Mouse (Mus musculus) cerebellum, adult 9-11 months (tissue): ENCODE data around the gene Lcp1.
"Not testable (repeated sequence)": the region's sequence is repeated elsewhere in the genome, so short reads cannot be mapped to it uniquely, and the experiment has no call there.

ENCODE experiments used
- DNase-seq: peaks from one replicate; pipeline ENCODE4 v3.0.0; 2022

The Lcp1 gene

DNA sequence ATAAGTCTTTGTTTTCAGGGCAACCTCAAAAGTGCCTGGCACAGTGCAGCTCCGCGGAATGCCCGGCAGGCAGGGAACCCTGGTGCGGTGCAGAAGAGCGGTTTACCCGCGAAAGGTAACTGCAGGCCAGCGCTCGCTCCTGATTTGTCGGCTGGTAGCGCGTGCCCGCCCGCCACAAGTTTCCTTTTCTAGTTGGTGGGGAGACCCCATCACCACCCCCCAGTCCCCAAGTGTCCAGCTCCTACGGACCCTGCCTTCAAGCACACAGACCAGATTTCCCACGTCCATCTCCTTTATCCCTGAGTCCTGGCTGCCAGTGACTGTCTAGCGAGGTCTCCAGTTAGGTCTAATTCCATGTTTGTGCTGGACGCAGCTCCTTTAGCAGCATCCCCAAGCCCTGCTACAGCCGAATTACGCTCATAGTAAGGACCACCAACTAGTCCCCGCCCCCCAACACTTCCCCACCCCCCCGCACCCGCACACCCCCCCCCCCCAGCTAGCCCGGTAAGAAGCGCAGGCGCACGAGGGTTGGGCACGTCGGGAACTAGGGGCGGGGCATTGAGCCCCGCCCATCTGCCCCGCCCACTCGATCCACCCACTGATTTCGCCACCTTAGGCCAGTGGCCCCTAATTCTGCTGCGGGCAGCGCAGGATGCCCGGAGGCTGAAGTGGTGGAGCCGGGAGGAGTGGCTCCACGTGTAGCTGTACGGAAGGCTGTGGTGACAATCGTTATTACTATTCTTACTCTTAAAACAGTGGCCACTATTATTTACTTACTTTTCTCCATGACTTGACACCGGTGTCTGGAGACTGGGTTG, at the start of gene Lcp1, which contains the start of gene Lrrc63:
Gene Lcp1 (plus strand): TSS at position 601 of the 818 bp plus-strand sequence.
Gene Lrrc63 (minus strand): TSS at position 381 of the 818 bp plus-strand sequence.
- DNase-seq, result peak; percentile 66

DNA sequence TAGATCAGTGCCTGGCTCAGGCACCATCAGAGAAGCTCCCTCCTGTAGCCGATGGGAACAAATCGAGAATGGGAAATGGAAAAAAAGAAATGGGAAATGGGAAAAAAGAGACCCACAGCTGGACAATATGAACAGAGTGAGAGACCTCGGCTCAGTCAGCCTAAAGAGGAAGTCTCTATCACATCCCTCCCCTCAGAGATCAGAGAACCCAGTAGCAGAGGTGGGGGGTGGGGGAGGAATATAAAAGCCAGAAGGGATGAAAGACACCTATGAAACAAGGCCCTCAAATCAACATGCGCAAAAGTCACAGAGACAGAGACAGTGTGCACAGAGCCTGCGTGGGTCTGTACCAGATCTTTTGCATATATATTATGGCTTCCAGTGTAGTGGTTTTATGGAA, 27.9 kb upstream of the Lcp1 start:
- no peak for DNase-seq

DNA sequence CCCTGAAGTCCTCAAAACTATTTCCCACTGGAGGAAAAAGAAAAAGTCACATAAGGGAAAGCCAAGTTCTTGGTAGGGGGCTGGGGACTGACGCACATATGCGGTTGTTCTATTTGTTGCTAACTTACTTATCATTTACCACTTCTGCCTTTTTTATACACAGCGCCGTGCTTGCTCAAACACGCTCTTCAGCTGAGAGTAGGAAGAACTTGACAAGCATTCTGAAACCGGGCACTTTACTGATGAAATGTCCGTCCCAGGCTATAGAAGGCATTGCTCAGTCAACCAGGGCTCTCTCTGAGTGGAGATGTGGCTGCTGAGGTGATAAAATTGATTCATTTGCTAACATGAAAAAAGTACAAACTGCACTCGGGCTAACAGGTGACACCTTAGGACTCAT, 9.2 kb upstream of the Lcp1 start:
- no peak for DNase-seq

DNA sequence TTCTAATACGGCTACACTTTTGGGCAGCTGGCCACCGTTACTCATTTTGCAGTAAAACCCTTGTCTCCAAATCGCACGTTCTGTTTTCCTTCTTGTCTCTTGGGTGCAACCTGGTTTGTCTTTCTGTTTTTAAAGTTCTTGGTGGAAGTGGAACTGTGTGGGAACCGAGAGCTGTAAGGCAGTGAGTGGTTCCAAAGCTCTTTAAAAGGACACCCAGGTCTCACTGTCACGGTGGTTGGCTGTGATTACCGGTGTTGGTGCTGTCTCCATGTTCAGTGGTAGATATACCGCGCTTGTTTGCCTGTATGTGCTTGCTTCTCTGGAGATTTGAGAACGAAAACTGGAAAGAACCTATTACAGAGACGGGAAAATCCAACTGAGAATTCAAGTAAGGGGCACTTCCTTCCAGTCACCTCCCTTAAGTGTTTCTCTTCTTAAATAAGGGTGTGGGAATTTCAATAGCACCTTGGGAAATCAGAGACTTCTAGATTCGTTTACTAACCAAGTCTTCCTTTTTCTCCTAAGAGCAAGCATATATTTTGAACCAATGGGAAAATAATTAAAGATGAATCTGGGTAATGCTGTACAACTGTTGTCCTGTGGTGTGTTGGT, 529 bp downstream of the Lcp1 start:
- no peak for DNase-seq

DNA sequence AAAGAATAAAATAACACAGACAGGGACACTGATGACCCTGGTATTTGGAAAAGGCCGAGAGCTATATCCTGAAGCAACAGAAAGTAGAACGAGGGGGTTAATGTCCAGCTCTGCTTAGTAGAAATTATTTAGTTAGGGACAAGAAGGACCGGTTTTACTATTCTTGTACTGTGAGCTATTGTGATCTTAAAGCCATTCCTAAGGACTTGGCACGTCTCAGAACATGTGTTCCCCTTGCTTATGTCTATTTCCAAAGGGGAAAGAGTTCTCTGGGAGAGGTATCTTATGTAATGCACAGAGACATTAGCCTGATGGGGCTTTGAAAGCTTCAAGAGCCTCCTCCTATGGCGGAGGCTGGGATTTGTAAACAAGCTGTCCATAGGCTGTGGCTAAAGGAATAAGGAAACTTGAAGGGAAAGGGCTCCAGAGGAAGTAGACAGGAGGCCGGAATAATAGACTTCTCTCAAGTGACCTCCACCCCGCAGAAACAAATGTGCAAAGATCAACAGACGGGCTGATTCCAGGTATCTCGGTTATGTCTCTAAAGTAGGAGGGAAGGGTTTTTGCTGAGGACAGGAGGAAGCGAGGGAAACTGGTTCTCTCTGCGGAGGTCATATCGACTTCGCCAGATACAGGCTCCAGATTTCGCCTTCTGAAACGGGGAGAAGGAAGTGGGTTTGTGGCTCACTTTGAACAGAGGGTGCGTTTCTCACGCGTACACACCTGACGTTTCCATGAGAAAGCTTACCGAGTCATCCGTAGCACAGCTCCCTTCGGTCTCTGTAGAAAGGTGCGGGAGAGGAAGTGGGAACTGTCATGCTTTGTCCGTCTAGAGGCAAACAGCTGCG, 5.4 kb downstream of the Lcp1 start:
- no peak for DNase-seq

DNA sequence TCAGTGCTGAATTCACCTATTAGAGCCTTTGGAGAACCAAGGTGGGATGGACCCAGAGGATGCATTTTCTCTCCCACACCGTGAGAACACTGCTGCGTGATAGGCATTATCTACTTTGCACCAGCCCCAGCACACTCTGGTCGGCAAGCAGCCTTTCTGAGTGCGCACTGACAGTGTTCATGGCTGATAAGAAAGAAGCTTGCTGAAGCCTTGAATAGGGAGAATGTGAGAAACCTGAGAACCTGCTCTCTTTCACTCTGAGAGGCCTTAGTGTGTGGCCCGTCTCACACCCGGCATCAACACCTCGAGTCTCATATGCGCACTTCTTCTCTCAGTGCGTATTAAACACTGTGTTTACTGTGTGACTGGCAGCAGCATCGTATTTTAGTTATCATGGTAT, 7.6 kb downstream of the Lcp1 start:
- no peak for DNase-seq

DNA sequence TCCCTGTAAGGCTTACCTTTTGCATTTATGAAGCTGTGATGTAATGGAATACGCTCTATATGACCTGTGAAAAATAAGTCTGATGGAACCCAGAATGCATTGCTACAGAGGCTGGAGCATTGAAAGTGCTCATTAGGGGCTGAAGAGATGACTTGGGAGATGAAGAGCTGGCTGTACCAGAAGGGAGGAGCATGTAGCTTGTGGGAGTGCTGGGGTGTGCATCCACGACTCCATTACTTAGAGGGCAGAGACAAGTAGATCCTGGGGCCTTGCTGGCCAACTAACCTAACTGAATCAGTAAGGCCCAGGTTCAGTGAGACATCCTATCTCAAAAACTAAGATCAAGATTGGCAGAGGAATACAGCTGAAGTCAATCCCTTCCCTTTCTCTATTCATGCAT, 8.3 kb downstream of the Lcp1 start:
- no peak for DNase-seq

DNA sequence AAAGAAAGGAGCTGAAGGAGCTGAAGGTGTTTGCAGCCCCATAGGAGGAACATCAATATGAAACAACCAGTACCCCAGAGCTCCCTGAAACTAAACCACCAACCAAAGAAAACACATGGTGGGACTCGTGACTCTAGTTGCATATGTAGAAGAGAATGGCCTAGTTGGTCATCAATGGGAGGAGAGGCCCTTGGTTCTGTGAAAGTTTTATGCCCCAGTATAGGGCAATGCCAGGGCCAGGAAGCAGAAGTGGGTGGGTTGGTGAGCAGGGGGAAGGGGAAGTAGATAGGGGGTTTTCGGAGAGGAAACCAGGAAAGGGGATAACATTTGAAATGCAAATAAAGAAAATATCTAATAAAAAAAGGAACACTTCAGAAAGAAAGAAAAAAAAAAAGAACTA, 16.8 kb downstream of the Lcp1 start:
- not testable (repeated sequence) for DNase-seq

DNA sequence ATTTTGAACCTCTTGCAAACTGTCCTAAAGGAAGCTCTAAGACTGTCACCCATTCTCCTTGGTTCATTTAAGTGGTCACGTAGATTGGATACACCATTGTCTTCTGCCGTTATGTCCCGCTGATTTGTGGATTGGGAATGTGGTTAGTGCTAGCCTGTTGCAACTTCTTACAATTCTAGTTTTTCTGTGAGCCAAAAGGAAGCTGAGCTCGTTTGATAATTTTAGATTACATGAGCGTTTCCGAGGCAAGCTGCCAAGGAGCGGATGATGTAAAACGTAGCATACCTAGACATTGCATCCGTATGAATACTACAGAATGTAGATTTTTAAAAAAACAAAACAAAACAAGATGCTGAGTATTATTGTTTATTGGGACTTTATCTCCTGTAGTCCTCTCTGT, 17.3 kb downstream of the Lcp1 start:
- no peak for DNase-seq

DNA sequence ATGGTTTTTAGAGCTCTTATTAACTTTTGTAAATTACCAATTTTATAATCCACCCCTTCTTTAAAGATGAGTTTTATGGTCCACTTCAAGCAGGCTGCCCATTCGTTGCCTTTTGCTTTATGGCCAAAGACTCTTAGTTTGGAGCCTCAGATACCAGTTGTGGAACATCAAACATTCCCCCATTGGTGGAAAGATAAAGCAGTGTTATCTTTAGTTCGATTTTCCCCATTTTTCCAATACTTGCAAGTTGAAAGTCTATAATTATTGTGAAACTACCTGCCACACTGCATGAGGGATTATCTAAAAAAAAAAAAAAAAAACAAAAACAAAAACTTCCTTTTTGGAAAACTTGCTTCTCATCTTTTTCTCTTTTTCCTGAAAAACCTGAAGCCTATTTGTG, 19.8 kb downstream of the Lcp1 start:
- no peak for DNase-seq

DNA sequence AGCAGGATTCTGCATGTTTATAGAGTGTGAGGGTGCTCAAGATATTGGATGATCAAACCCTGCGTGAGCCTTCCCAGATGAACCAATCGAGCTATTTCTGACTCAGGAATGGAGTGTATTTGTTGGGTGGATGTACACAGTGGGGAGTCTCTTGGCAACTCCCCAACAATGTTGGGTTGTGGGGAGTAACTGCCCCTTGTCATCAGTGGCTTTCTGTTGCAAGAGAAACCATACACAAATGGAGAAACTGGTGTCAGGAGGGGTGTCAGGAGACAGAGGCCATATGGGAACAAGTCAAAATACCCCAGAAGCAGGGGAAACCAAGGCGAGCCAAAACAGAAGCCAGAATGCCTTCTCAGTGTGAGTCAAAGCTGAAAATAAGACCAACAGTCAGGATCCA, 20.2 kb downstream of the Lcp1 start:
- DNase-seq, result no peak

DNA sequence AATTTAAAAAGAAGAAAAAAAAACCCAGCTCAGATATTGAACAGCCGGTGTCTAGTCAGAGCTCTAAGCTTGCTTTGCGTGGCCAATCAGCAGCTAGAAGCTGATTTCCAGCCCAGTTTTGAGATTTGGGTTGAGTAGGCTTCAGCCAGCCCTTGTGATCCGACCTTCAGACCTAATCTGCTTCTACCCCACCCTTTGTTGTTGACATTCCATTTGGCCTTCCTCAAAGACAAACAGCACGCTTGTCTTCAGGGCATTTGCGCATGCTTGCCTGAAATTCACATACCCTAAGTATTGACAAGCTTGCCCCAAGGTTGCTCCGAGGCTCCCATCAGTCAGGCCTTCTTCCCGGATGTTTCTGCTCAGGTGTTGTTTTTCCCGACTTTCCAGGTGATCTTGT, 23.6 kb downstream of the Lcp1 start:
- DNase-seq, result no peak

DNA sequence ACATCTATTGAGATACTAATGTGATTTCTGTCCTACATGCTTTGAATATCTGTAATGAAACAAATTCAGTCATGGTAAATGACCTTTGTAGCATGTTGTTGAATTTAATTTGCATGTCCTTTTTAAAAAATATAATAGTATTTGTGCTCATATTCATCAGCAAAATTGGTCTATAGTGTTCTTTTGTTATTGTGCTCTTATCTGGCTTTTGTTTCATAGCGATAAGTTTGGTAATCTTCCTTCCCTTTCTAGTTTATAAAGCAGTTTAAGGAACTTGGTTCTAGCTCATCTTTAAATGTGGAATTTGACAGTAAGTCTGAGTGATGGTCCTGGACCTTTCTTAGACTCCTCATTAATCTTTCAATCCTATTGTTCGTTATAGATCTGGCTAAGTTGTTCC, 28.5 kb downstream of the Lcp1 start:
- DNase-seq, result no peak

DNA sequence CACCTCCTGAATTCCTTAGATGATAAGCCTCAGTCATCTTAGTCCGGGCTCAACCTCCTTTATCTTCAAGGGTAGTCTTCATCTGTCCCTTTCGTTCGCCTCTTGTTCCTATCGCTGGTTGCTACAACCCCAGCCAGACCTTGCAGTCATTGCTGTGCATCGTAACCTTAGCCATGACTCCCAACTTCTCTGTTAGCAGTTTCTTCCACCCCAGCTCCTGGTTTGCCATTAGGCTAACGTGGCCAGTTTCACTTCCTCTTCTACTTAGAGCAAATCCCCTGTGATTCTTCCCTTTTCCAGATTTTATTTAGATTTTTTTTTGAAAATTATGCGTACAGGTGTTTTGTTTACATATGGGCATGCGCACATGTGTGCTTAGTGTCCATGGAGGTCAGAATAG, 33.0 kb downstream of the Lcp1 start:
- no peak for DNase-seq

DNA sequence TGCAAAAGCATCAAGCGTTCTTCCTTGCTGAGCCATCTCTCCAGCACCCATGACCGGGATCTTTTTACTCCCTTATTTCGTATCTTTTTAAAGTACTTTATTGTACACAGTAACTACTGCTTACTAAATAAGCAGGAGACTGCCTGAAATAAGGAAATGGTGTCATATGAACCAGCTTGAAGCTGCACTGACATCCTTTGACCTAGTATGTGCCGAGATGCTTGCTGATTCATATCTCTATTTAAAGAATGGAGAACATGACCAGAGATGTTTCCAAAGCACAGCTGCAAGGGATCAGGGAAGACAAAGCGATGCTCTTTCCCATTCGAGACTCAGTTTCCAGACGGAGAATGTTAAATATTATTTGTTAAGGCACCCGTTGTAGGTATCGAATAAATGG, 33.4 kb downstream of the Lcp1 start:
- no peak for DNase-seq

DNA sequence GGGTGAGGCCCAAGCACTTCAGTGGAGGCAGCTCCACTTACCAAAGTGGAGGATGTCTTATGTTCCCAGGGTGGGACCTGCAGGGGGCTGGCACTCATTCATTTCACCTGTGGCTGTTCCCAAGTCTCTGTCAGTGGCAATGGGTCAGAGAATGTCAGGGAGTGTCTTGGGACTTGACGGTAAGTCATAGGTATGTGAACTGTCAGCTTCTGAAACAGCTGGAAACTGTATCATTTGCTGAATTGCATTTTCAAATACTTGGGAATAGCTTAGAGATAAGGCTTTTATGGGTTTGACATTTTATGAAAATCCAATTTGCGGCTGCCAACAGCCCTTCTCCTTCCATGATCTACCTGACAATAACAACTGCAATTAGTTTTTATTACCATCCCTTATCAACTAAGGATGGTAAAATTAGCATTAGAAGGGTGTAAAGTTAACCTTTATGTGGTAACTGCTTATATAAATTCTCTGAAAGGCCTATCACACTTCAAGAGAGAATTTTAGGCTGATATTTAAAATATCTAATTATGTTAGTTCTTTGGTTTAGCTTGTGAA, 34.8 kb downstream of the Lcp1 start:
- no peak for DNase-seq

DNA sequence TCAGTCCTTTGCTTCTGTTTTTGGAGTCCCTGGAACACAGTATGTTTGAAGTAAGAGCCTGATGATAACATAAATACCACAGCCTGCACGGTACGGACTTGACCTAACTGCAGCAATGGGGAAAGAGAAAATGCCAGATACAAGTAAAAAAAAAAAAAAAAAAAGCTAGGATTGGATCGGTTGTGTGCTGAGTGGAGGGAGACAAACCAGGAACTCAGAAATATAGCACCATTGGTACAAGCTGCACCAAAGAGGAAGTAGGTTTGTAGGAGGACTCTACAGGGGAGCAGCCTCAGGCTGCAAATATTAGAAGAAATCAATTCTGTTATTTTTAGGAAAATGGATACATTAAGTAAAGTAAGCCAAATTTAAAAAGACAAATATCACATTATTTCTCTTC, 37.6 kb downstream of the Lcp1 start:
- DNase-seq, result no peak

DNA sequence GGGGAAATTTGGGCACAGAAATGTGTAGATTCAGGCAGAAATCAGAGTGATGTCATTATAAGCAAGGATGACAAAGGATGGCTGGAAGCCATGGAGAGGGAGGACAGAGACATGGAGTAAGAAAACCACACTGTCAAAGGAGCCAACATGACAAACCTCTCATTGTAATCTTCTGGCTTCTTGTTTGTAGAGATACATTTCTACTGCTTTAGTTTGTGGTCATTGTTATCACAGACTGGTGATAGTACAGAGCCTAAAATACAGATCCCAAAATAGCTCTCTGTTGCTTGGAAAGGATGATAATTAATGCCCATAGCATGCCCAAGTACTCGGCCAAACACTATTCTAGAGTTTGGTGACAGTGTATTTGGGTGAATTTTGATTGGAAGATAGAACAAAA, 39.6 kb downstream of the Lcp1 start:
- no peak for DNase-seq

DNA sequence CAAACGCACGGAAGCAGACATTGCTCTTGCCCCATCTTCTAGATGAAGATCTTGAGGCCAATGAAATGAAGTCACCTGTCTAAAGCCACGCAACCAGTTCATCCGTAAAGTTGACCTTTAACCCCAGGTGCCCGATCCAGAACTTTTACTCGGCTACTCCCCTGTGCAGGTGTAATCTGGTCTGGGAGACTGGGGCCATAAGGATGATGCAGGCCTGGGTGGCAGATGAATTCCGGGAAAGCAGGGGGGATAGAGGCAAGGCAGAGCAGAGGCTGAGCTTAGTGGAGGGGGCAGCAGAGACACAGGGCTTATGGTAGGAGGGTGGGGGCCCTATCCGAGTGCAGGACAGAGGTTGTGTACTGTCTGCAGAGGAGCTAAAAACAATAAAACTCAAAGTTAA, 43.4 kb downstream of the Lcp1 start:
- no peak for DNase-seq

DNA sequence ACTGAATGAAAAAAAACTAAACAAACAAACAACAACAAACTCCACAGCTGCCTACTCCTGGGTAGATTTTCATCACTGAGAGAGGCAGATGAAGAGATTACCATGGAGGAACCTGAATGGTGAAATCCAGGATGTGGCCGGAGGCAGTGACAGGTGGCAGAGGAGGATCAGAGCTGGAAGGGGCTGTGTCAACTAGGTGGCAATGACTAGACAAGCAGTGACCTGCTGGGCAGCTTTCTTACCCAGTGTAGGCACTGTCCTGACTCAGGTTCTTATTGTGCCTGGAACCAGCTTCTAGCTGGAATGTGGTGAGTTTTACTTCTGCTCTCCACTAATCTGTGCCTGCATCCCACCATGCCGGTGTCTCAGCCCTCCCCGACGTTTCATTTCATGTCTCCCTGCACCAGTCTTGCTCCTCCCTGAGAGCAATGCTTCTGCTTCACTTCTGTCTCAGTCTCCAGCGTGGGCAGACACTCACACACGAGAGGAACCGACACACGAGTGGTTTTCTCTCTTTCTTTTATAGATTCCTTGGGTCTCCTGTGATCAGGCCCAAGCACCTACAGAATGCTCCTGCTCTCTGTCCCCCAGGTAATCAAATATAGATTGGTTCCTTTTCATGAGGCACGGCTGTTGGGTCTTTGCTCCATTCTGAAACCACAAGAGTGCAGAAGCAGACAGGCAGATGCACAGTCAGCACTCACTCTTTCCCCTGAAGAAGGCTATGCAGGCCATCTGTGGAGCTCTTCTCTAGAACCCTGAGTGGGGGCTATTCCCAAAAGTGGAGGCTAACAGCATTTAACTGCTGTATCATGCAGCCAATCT, 44.0 kb downstream of the Lcp1 start:
- no peak for DNase-seq

DNA sequence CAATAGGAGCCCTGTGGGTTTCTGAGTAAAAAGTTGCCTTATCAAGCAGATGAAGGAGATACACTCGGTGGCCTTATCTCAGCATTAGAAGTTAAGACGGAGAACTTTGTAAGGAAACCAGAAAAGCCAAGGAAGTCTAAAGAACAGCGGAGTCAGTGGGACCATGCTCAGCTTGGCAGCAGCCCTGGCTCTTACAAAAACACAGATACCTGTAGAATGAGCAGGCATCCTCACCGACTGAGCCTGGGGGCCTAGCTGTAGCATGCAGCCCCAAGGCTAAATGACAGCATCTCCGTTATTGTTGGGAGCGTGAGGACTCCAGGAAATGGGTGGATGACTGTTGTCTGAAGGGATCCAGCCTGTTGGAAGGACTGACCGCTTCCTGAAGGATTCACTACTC, 44.9 kb downstream of the Lcp1 start:
- DNase-seq, result no peak

DNA sequence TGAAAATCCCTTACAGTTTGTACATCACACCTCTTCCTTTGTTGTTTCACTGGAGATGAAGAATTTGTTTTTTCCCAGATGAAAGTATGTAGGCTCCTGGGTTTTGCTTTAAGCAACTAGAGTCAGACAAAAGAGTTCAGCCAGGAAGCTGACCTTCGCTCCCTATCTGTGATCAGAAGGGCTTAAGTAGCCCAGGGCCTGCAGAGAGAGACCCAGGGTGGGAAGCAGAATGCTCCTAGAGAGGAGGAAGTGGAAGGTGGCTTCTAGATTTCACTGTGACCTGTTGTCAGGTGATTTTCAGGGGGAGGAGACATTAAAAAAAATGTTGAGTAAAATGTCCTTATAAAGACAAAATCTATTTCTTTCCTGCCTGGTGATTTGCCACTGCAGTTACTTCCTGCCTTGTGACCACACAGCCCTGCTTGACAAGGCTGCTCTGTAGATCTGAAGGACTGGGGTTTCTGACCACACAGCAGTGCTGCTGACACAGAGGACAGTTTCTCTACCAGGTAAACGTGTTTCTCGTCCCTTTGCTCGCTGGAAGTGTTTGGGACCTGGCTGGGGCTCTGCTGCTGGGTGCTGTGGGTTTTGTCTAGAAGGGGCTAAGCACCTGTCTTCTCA, 45.6 kb downstream of the Lcp1 start:
- no peak for DNase-seq
